Mouse (Mus musculus): ENCODE data around the gene Rnf220. TPM values are rescaled to one million over a fixed set of nuclear protein-coding genes. Genes with fewer than 3 reads are reported as not detected.

Rnf220 gene
- polyA plus RNA-seq, 1 experiment, result 60.9 TPM

DNA sequence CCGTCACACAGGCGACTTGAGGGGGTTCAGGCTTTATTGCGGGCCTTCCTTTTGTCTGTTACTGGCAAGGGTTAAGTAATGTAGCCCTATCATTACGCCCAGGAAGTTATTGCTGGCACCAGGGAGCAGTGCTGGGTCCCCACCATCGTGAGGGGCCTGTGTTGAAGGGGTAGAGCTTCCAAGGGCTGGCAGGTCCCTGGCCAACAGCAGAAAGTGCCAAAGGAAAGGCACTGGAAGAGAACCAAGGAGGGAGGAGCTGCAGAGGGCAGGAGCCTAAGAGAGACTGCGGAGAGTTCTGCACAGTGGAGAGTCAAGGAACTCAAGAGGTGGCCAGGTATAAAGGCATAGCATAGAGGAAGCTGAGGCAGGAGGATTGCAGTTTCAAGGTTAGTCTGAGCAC is 242.2 kb downstream of the Rnf220 start:
- WGBS, result 65% methylated on average over 6 of the region's 6 CpGs
- DNase-seq (ENCODE audit: low read depth, low spot score), result no peak

DNA sequence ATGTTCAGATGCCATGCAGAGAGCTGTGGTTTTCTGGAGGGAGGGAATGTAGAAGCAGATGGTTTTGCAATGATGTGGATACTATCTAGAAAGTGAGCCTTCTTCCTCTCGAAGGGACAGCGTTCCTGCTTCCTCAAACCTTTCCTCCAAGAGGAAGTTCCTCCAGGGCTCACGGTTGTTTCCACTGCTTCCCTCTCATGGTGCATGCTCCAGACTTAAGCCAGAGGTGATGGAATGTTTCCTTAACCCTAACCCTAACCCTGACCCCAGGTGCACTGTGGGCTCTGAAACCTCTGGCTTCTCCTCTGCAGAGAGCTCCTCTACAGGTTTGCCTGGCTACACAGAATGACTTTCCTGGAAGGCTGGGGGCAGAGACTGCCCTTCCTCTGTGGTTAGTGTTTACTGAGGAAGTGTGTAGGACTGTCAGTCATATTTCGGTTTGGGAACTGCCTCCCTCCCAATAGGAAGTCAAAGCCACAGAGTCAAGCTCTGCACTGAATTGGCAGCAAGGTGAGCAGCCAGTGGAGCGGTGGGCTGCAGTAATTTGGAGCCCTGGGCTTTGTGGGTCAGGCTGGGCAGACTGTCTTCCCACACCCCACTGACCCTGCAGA is 242.7 kb downstream of the Rnf220 start:
- DNase-seq (ENCODE audit: low read depth, low spot score), result no peak
- 41% methylated on average over 5 of the region's 5 CpGs for WGBS

DNA sequence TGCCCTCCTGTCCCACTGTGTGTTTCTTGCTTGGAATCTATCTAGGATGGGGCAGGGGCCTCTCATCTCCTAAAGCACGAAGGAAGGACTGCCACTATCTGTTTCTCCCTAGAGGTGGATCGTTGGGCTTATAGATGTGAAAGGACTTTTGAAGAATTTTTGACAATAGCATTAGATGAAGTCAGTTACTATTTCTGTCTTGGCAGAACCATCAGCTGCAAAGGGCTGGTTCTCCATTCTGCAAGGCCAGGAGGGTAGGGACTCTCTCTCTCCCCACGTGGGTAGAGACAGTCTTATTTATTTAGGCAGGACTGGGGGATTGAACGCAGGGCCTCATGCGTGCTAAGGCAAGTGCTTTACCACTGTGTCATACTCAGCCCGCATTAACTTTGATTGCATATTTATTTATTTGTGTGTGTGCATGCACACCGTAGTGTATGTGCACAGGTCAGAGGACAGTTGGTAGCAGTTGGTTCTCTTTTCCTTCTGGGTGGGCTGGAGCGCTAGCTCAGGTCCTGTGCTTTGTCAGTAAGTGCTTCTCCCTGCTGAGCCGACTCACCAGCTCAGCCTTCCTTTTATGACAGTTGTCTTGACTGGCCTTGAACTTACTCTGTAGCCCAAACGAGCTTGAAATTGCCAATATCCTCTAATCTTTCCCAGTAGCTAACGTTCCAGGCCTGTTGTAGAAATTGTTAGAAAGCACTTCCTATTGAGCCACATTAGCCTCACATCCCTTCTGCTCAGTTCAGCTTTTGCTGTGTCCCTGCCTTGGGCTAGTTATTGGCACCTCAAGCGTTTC is 243.4 kb downstream of the Rnf220 start:
- no peak for DNase-seq (ENCODE audit: low read depth, low spot score)
- 47% methylated on average over 12 of the region's 12 CpGs for WGBS

DNA sequence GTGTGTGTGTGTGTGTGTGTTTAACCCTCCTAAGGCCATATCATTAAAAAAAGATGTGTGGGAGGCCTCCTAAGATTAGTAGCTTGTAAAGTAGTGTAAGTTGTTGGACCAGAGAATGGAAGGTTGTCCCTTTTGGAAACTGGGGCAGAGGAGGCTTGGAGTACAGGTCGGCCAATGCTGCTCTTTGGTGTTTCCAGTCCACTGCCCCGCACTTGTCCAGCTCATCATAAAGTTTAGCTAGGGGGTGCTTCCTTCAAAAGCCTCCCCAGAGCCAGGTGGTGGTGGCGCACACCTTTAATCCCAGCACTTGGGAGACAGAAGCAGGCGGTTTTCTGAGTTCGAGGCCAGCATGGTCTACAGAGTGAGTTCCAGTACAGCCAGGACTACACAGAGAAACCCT is 244.1 kb downstream of the Rnf220 start:
- WGBS, result 69% methylated on average over 5 of the region's 5 CpGs
- no peak for DNase-seq (ENCODE audit: low read depth, low spot score)

DNA sequence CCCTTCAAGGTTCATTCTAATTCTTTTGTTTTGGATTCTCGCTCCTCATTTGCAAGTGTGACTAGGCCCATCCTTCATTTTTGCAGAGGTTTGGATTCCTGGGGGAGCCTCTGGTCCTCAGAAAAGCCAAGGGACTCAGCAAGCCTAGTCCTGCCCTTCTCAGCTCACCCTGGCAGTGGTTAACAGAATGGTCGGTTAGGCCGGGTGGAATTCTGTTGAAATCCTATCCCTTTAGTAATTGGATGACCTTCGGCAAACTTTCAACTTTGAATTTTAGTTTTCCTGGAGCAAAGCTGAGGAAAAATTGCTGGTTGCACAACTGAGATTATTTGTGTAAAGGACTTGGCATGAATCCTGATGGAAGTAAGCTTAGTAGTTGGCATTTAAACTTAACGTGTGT is 244.5 kb downstream of the Rnf220 start:
- DNase-seq (ENCODE audit: low read depth, low spot score), result no peak
- 12% methylated on average over 5 of the region's 5 CpGs for WGBS

DNA sequence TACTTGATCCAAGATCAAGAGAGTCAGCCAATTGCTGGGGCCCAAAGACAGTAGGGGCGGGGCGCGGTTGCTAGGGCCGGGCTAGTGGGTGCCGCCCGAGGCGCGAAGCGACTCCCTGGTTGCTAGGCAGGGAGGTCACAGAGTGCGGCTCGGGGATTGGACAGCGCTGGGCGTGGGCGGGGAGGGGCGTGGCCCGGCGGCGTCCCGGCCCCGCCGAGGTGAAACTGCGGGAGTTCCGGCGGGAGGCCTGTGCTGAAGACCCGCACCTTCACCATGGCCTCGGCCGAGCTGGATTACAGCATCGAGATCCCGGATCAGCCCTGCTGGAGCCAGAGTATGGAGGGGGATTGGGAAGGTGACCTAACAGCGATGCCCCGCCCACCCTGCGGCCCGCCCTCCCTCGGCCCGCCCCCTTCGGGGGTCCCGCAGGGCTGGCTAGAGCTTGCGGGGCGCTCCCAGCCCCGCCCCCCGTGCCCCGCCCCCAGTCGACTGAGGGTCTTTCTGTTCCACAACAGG is 245.0 kb downstream of the Rnf220 start, which contains the start of the genes Tmem53 and Armh1:
Gene Tmem53, plus strand, starts transcription at position 151 of the 516 bp plus-strand sequence.
Gene Armh1, minus strand, starts transcription at position 325 of the 516 bp plus-strand sequence.
- DNase-seq (ENCODE audit: low read depth, low spot score), result peak; percentile 69
- under 1% methylated on average over 43 of the region's 43 CpGs for WGBS

DNA sequence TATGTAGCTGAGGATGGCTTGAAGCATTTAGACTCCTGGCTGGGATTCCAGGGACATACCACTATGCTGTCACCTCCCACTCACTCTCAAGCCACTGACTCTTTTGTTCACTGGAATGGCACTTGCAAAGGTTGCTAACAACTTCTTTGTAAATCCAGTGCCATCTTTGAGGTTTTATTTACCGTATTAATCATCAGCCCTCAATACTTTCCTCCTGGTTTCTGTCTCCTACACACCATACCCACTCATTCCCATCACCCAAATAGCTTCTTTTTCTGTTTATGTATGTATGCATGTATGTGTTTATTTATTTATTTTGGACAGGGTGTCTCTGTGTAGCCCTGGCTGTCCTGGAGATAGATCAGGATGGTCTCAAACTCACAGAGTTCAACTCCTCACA is 245.9 kb downstream of the Rnf220 start:
- WGBS, result 87% methylated on average over 1 of the region's 1 CpGs
- DNase-seq (ENCODE audit: low read depth, low spot score), result no peak

DNA sequence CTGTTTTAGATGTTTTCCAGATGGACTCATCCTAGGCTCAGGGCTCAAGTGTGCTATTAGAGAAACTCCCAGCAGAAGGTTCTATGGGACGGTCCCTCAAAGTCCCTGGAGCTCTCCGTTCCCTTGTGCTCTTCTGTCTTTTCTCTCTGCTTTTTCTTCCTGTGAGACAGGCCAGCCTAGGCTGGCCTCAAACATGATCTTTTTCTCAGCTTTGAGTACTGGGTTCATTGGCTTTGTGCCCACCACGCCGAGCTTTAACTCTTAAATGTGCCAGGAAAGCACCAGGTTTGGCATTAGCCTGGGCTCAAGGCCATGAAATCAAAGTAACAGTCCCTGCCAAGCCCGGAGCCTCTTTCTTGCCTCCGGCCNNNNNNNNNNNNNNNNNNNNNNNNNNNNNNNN is 256.0 kb downstream of the Rnf220 start:
- DNase-seq (ENCODE audit: low read depth, low spot score), result no peak
- 51% methylated on average over 6 of the region's 6 CpGs for WGBS

DNA sequence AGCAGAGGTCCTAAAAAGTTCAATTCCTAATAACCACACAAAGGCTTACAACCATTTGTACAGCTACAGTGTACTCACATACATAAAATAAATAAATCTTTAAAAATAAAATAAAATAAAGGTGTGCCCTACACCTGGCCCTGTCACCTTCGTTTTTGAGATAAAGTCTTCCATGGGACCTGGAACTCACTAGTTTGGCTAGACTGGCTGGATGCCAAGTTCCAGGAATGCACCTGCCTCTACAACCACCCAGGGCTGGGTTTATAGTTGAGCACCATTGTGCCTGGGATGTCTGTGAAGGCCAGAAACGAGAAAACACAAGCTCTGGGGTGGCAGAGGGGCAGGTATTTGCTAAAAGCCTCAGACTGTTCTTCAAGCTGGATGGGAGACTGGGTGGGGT is 257.7 kb downstream of the Rnf220 start:
- no peak for DNase-seq (ENCODE audit: low read depth, low spot score)
- WGBS, result 18% methylated on average over 2 of the region's 2 CpGs

DNA sequence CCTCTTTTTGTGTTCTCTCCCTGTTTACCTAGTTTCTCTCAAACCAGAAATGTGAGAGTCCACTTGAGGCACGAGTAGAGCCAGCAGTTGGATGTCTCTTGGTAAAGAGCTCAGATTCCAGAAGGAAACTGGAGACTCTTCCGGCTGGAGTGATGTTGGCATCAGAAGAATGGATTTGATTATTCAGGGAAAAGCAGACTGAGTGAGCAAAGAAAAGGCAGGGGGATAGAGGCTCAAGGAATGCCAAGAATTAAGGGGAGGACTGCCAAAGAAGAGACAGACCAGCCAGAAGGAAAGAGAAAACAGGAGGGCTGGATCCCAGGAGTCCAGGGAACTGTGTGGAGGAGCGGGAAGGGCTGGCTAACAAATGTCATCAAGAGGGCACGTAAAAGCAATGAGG is 261.0 kb downstream of the Rnf220 start:
- DNase-seq (ENCODE audit: low read depth, low spot score), result no peak
- 64% methylated on average over 4 of the region's 4 CpGs for WGBS

DNA sequence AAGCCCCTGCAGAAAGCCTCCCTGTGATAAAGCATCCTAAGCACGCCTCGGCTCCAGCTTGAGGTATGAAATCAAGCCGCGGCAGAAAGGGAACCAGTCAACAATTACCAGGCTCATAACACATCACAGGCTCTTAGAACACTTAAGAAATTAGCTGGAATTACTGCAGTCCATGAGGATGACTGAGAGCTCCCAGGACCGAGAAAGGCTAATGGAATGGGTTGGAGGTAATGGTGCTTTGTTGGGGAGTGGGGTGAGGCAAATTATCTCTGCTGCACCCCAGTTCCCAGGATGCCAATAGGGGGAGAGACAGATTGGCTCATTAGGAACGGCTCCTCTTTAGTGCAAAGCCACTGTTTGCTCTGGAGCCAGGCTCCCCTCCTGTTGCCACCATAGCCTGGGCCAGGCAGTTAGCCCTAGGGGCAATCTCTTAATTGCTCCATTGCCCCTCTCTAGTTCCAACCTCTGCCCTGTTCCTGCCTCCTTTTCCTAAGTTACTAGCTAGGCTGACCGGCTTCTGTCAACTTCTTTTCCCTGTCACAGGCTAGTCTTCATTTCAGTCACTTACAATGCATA is 262.6 kb downstream of the Rnf220 start:
- DNase-seq (ENCODE audit: low read depth, low spot score), result no peak
- 65% methylated on average over 7 of the region's 7 CpGs for WGBS

DNA sequence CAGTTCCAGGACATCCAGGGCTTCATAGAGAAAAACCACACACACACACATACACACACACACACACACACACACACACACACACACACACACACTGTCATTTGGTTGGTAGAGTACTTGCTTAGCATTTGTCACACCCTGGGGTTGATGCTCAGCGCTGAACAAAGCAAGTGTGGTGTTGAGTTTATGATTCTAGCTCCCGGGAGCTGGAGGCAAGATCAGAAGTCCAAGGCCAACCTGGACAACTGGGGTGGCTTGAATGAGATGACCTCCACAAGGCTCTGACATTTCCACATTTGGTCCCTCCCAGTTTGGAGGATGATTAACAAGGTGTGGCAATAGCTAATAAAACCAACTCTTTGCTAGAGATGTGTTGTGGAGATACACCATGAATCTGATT is 265.6 kb downstream of the Rnf220 start:
- no peak for DNase-seq (ENCODE audit: low read depth, low spot score)
- WGBS, result 48% methylated on average over 2 of the region's 2 CpGs

DNA sequence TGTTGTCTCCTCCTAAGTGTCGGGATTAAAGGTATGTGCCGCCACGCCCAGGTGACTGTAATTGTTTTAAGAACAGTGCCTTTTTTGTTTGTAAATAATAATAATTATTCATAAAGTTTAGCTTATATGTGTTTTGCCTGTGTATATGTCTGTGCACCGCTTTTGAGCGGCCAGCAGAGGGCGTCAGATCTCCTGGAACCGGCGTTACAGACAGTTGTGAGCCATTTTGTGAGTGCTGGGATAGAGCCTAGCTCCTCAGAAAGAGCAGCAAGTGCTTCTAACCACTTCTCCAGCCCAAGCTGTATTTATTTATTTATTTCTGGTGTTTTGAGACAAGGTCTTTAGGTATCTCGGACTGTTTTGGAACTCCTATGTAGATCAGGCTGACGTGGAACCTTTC is 266.5 kb downstream of the Rnf220 start:
- DNase-seq (ENCODE audit: low read depth, low spot score), result no peak
- WGBS, result 71% methylated on average over 10 of the region's 10 CpGs

DNA sequence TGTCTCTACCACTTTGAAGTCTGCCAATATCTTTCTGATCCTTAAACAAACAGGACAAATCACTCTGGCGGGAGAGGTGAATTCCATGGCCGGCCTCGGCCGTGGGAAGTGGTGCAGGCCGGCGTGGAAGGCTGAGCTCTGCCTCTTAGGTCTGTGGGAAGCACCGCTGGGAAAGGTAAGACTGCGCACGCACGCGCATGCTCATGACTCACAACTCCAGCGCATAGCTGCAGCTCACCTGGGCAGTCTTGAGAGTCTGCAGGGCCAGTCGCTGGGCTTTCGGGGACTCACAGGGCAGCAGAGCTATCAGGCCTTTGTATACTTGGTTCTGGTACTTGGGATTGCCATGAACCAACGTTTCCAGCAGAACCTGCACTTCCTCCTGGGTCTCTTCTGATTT is 267.3 kb downstream of the Rnf220 start:
- DNase-seq (ENCODE audit: low read depth, low spot score), result no peak
- 59% methylated on average over 15 of the region's 15 CpGs for WGBS

DNA sequence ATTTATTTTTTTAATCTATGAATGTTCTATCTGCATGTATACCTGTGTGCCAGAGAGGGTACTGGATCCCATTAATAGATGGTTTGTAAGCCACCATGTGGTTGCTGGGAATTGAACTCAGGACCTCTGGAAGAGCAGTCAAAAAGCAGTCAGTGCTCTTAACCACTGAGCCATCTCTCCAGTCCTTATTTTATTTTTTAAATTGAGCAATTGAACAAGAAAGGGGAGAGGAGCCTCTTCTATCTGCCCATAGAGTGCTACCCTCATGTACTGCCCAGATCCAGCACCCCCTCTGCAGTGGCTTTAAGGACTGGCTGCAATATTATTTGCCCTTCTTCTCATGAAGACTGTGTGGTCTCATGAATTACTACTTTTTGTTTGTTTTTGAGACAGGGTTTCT is 271.6 kb downstream of the Rnf220 start:
- DNase-seq (ENCODE audit: low read depth, low spot score), result no peak

DNA sequence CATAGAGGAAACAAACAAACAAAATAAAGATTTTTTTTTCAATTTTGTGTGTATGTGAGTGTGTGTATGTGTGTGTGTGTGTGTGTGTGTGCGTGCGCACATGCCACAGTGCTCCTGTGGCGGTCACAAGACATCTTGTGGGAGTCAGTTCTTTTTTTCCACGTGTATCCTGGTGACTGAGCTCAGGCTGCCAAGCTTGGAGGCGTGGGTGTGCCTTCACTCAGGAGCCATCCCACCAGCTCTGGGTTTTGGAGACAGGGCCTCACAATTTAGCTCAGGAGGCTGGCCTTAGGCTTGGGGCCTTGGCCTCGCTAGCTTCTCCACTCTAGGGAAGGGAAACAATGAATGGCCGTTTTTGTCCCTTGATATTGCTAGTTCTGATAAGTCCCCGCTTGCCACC is 272.7 kb downstream of the Rnf220 start:
- 84% methylated on average over 8 of the region's 8 CpGs for WGBS
- DNase-seq (ENCODE audit: low read depth, low spot score), result no peak

DNA sequence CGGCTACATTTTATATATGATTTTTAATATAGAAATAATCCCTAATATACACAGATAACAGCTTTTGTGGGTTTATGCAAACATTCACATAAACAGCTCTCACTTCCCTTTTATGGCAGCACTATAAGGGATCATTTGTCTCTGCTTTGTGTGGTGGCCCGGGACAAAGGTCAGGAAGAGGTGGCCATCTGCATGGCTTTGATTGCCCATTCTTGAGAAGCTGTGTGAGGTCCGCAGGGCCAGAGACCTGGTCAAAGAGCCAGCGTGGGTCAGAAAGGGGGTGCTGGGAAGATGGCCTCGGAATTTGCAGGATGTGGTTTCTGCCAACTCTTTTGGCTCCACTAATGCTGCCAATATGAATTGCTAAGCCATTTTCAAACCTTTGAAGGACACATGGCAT is 273.9 kb downstream of the Rnf220 start:
- no peak for DNase-seq (ENCODE audit: low read depth, low spot score)
- 18% methylated on average over 5 of the region's 5 CpGs for WGBS

DNA sequence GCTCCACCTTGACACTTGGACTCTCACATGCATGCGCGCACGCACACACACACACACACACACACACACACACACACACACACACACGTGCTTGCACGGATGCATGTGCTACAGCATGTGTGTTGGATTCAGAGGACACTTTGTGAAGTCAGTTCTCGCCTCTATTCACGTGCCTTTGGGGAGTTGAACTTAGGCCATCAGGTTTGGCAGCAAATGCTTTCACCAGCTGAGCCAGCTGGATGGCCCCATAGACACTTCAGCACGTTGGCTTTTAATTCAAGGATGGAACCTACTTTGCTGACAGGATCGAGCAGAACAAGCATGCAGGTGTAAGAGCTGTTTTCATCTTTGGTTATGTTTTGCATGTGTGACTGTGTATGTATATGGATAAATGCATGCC is 275.0 kb downstream of the Rnf220 start:
- WGBS, result 87% methylated on average over 9 of the region's 9 CpGs
- no peak for DNase-seq (ENCODE audit: low read depth, low spot score)

Data from large intestine, adult 2 months (tissue).